Comparison of ENCODE assay signal across 9 mouse cellular contexts in genomic region chr7:141670999-141671398, GRCm38 (mm10). TPM values are rescaled to one million over a fixed set of nuclear protein-coding genes. Genes with fewer than 3 reads are reported as not detected.
DNase-seq lines count a peak whose midpoint lies in the region; TF ChIP-seq lines count a peak whose summit lies in the region.
"Had no signal": no experiment of that assay in that cellular context is flagged by ENCODE, and none has a peak within 500 bp of the region (broad histone marks: within the 10 kb centered on the region; RNA-seq: fewer than 3 reads in every experiment).

No protein-coding gene starts in this region.

- peak; percentile 61; the same call in 1 of the 2 replicates for TF ChIP-seq CTCF in small intestine, adult 2 months (IDR thresholded peaks at IDR 0.05; ENCODE audit: extremely low read depth, insufficient read length, insufficient replicate concordance, low read depth, low read length)

- no peak for TF ChIP-seq POLR2A in small intestine, adult 2 months (IDR thresholded peaks at IDR 0.05; ENCODE audit: low read depth, low read length)

- H3K27me3 ChIP-seq in small intestine, adult 2 months (ENCODE audit: control insufficient read depth, insufficient read depth, low read length): no peaks in the 10 kb centered on the region
- H3K27me3 ChIP-seq: heart, embryonic 15.5 days; neural tube, embryonic 12.5 days had no signal

- no peak overlapping the region for H3K4me3 ChIP-seq in small intestine, adult 2 months (ENCODE audit: low read depth, low read length)
- H3K4me3 ChIP-seq: heart, embryonic 15.5 days; neural tube, embryonic 12.5 days had no signal

- H3K36me3 ChIP-seq in small intestine, adult 2 months (ENCODE audit: control insufficient read depth, insufficient read depth, low read length): no peaks in the 10 kb centered on the region
- H3K36me3 ChIP-seq: heart, embryonic 15.5 days; neural tube, embryonic 12.5 days had no signal

- WGBS in small intestine, adult 2 months: 46% methylated on average over 4 of the region's 4 CpGs

- DNase-seq in urinary bladder, postnatal 25 days (ENCODE audit: low spot score): peak; percentile 33
- DNase-seq in urinary bladder, postnatal 10 days (ENCODE audit: low spot score): no peak
- DNase-seq in c-Kit-positive CD71-positive TER-119-negative erythroid progenitor cells, embryonic 14.5 days (ENCODE audit: low read depth): peak; percentile 56
- DNase-seq in kidney, postnatal 25 days: peak; percentile 64 to 68
- no peak for DNase-seq in layer of hippocampus, postnatal 14 days (ENCODE audit: low spot score in 2 of 2)
- DNase-seq in ovary, postnatal 14 days (ENCODE audit: low spot score): no peak

- no peaks in the 10 kb centered on the region for H3K4me1 ChIP-seq in small intestine, adult 2 months (ENCODE audit: control insufficient read depth, insufficient read depth, insufficient read length, low read length)
- H3K4me1 ChIP-seq: heart, embryonic 15.5 days; neural tube, embryonic 12.5 days had no signal

- H3K27ac ChIP-seq in small intestine, adult 2 months (ENCODE audit: insufficient read depth, low read depth, low read length): no peak overlapping the region
- H3K27ac ChIP-seq: heart, embryonic 15.5 days; neural tube, embryonic 12.5 days had no signal

RNA-seq across cellular contexts. Expression of gene Muc6, which starts 15.9 kb away (rescaled TPM):
- 1.4 and 475 TPM in 2 replicates for polyA plus RNA-seq in small intestine, adult 2 months (2012; rRNA removed)
- not detected for total RNA-seq in layer of hippocampus, postnatal 14 days (2021)

RNA-seq across cellular contexts. Expression of gene Muc2, which starts 19.1 kb away (rescaled TPM):
- polyA plus RNA-seq in small intestine, adult 2 months (2012; rRNA removed): 453 and 2,633 TPM in 2 replicates
- total RNA-seq in layer of hippocampus, postnatal 14 days (2021): 1 to 10 TPM in 1 of 2 experiments, under 1 TPM in 1; 0.83 to 1.2 TPM

Comparison
In these comparisons a context has a peak if more than half of its experiments do, and no peak if none do; other contexts are left out.
1. DNase-seq: peak in urinary bladder, postnatal 25 days (single experiment), c-Kit-positive CD71-positive TER-119-negative erythroid progenitor cells, embryonic 14.5 days (single experiment) and kidney, postnatal 25 days (2 of 2); none in urinary bladder, postnatal 10 days (single experiment), layer of hippocampus, postnatal 14 days (0 of 2) and ovary, postnatal 14 days (single experiment).